Mouse (Mus musculus): ENCODE data around the gene Zswim4.

Zswim4 gene

DNA sequence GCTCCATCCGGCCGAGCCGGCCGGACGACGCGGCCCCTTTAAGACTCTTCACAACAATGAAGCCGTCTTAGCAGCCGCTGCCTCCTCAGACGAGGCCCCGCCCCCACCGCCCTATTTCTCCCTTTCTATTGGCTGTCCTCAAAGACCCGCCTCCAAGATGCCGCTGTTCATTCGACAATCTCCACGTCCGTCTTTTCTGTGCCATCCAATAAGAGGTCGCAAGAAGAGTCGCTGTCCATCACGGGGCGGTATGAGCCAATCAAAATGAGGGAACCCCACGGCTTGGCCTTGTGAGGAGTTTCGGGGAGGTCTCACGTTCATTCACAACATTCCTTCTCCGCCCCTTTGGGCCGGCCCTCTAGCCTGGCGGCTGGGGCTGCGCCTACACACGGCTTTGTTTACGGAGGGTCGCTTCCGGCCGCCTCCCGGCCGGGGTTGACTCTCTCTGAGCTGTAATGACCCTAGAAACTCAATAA is at the start of gene Zswim4:
Gene Zswim4, minus strand, starts transcription at position 58 of the 476 bp plus-strand sequence.
- peak; percentile 96 to 97 for DNase-seq

DNA sequence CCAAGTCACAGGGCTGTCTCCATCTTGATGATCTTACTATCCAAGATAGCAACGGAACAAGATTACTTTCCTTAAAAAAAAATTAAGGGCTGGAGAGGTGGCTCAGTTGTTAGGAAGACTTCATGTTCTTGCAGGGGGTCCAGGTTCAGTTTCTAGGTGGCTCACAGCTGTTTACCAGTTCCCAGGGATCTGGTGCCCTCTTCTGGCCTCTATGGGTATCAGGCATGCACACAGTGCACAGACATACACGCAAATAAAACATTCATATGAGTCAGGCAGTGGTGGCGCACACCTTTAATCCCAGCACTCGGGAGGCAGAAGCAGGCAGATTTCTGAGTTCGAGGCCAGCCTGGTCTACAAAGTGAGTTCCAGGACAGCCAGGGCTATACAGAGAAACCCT is 48.8 kb upstream of the Zswim4 start:
- peak; percentile 62 to 66 for DNase-seq

DNA sequence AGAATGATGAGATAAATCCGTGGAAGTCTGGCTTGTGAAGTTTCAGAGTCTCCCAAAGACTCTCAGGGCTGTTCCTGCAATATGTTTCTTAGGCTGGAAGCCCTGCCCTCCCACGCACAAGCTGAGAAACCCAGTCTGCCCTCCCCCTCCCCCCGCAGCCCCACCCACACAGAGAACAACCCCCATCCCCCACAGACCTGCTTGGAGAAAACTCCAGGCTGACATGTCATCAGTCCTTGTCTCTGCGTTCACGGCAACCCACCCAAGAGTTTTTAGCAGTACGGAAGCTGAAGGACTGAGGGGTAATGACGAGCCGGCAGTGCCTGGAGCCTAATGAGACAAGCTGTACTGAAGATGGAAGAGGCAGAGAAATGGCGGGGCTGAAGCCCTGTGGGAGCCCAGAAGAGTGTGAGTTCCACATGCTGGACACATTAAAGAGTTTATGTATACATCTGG is 47.8 kb upstream of the Zswim4 start:
- DNase-seq: no peak

DNA sequence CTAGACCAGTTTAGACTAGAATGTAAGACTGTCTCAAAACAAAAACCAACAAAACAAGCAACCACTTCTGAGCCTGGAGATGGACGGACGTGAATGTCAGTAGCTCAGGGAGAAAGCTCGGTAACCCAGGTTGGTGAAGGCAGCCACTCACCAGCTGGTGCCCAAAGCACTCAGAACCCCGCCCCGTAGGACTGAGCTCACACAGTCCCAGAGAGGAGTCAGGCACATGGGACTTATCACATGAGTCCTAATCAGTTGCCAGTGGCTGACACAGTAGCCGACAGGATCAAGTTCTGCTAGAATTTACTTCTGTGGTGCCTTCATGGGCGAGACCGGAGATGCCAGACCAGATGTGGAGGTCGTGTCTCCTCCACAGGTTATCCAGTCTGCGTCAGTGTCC is 43.9 kb upstream of the Zswim4 start:
- DNase-seq: no peak

DNA sequence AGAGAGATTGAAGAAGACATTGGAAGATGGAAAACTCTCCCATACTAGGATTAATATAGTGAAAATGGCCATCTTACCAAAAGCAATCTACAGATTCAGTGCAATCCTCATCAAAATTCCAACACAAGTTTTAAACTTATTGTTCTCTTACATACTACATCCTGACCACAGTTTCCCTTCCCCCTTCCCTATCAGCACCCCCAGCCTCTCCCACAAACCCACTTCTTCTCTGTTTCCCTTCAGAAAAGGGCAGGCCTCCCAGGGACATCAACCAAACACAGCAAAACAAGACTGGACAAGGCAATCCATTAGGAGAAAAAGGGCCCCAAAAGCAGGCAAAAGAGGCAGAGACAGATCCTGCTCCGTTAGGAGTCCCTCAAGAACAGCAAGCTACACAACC is 39.6 kb upstream of the Zswim4 start:
- no peak for DNase-seq

DNA sequence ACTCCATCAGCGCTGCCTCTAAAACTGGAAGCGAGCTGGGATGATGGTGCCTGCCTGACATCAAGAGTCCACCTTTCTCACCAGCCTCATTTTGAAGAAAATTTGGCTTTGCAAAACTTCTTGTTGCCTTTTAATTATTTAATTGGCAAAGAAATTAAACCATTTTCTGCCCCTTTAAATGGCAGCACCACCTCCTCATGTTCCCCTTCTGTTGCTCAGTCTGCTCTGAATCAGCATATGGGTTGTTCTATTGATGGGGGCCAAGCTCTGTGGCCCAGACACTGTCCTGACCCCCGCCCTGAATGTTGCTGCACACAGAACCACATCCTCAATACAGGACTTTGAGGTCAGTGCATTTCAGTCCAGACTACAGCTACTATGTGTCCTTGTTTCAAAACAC is 37.1 kb upstream of the Zswim4 start:
- no peak for DNase-seq

DNA sequence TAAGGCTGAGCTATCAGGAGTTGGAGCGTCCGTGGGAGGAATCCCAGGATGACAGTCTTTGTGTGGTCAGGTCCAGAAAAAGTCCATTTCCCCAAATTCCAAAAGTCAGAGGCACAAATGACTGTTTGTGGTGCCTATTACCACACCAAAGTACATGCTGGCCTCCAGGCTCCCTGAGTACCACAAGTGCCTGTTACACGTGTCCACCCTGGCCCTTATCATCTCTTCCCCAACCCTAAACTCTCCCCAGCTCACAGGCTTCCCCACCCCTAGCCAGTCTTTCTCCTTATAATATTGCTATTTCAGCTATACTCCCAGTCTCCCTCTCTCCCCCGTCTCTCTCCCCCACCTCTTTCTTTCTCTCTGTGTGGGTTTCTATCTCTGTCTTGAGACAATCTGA is 35.4 kb upstream of the Zswim4 start:
- DNase-seq: no peak

DNA sequence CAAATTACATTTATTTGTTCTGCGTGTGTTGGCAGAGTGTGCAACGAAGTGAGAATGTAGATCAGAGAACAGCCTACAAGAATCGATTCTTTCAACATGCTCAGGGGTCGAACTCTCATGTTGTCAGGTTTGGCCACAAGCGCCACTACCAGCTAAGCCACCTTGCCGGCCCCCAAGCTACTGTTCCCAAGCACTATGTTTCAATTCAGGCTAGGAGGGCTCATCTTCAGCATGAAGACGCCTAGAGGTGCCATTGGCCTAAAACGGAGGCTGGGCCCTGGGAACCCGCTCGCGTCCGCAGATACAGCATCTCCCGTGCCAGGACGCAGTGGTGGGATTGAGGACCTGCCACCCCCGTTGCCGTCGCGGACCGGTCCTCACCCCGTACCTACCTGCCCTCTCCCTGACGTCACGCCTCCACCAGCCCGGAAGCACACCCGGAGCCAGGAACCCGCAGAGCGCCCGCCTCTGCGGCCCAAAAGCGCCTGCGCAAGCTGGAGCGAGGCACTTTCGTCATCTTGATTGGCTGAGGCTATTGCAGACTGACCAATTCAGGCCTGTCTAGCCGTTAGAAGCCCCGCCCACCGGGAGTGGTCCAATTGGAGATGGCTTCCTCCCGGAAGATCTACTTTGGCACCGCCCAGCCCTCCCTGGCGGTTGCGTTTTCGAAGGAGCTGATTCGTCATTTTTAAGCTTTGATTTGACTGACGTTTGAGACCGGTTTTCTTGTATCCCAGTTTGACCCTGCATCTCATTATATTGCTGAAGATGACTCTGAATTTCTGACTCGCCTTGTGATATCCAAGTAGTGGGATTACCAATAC is 33.3 kb upstream of the Zswim4 start, which contains the start of gene Ccdc130:
Gene Ccdc130, minus strand, starts transcription at position 431 of the 824 bp plus-strand sequence.
- peak; percentile 99 to 100 for DNase-seq

DNA sequence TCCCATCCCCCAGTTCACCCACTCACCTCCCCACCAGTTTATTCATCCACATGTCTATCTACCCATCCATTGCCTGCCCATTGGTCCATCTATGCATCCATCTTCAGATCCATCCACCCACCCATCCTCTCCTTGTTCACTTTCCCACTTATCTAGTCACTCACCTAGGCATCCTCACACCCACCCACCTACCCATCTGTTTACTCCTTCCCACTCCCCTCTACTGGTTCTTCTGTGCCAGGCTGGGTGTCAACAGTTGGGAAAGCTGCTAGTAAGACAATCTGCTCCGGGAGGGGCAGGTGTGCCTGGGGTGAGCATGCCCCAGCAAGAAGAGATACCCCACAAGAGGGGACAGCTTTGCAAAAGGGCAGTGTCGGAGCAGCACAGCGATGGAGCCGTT is 24.2 kb upstream of the Zswim4 start:
- no peak for DNase-seq

DNA sequence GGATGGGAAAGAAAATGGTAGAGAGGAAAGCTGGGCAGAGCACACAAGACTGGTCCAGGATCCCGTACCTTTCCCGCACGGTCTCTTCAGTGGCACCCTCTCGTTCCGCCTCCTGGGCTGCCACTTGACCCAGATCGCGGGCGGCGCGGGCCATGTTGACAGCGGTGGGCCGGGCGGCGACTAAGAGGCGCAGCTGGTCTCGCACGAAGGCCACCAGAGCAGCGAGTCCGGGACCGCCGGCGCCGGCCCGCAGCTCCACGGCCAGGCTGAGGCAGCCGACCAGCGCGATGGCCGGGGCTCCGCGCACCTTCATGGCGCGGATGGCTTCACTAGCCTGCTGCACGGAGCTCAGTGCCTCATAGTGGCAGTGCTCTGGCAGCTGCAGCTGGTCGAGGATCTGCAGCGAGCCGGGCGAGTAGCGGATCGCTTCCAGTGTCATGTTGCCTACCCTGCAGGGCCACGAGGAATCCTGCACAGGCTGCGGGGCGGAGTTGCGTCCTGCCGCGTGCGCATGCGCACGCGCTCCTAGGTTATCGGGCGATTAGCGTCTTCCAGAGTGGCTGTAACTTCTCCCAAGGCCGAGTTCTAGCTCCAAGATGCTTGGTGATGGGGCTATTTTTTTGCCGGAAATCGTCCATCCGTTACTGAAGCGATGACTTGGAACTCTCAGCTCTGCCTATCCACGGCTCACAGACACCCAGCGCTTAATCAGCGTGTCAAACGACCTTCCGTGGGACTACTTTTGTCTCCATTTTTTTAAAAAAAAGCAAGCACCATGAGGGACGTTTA is 20.2 kb upstream of the Zswim4 start, which contains the start of gene Mri1:
Gene Mri1, minus strand, starts transcription at position 505 of the 789 bp plus-strand sequence.
- peak; percentile 77 to 79 for DNase-seq

DNA sequence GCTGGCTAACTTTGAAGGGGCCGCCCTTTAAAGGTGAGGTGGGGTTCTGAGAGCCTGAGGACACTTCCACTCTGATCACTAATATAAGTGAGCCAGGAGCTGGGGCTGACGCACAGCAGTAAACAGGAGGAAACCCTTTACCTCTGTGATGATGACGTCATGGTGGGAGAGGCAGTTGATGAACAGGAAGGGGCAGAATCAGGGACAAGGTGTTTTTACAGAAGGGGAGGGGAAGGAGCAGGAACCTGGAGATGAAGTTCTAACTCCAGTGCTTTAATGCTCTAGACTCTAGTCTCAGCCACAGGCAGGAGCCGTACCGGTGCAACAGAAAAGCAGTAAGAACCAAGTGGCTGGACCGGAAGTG is 19.6 kb upstream of the Zswim4 start:
- DNase-seq: peak in 1 of 2 experiments; percentile 42

DNA sequence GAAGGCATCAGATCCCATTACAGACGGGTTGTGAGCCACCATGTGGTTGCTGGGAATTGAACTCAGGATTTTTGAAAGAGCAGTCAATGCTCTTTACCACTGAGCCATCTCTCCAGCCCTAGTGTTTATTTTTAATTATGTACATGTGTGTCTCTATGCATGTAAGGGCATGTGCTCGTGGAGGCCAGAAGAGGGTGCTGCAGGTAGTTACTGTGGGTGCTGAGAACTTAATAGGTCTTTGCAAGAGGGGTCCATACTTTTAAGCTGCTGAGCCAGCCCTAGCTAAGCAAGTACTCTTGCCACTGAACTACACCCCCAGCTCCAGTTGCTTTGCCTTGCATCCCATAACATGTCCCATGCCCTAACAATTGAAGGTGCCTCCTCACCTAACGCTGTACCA is 19.0 kb upstream of the Zswim4 start:
- DNase-seq: no peak

DNA sequence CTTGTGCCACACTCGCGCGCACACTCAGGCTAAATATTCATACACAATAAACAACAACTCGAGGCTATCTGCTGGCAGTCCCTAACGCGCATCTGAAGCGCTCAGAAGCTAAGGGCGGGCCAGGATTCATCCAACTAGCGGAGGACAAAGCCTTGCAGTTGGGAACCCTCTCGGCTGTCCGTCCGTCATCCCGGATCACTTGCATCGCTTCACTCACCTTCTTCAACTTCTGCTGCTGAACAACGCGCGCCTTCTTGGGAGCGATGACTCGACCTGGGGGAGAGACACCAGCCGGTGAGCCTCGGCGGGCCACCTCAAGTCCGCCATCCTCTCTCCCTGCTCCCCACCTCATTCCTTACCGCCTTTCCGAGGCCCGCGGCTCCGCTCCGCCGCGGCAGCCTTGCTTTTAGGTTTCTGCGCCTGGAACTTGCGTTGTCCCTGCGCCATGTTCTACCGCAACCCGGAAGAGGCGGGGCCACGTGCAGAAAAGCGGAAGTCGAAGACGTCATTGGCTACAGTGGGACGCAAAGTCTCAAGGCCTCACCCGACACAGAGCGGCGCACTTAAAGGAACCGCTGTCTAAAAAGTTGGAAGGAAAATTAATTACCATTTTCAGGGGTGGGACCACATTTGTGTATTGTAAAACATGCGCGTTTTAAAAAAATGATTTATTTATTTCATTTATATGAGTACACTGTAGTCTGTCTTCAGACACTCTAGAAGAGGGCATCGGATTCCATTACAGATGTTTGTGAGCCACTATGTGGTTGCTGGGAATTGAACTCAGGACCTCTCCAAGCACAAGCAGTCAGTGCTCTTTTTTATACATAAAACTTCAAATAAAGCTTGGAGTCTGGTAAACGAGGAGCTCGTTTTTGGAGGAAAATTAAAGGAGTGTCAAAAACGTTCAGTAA is 12.7 kb upstream of the Zswim4 start, which contains the start of gene D8Ertd738e:
Gene D8Ertd738e, minus strand, starts transcription at position 463 of the 914 bp plus-strand sequence.
- DNase-seq: peak; percentile 94

DNA sequence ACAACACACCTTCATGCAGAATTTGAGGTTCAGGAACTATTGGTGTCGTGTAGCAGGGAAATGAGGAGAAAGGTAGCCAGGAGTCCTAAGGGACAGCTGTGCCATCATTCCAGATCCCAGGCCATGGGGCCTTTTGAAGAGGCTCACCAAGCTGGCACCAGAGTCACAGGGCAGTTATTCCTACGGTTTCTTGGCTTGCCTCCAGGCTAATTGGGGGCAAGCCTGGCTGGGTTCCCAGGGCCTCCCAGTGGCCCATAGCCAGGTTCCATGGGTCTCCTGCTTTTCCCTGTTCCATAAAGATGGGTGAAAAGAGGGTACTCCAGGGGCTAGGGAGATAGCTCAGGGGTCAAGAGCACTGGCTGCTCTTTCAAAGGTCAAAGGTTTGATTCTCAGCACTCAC is 5.0 kb upstream of the Zswim4 start:
- DNase-seq: no peak

DNA sequence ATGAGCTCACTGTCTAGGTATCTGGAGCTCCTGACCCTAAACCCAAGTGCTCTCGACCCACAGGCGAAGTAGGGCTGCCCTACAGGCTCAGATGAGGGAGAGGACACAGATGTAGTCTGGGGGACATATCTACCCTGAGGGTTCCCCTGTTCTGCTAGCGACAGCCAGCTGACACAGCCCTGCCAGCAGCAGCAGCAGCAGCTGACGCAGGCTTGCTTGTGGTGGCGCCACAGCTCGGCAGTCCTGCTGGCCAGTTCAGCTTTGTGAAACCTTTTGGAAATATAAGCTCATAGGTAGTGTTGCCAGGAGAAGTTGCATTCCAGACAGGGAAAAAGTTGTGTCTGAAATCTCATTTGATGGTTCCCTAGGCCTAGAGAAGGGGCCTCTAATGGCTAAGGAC is 4.3 kb upstream of the Zswim4 start:
- DNase-seq: no peak

DNA sequence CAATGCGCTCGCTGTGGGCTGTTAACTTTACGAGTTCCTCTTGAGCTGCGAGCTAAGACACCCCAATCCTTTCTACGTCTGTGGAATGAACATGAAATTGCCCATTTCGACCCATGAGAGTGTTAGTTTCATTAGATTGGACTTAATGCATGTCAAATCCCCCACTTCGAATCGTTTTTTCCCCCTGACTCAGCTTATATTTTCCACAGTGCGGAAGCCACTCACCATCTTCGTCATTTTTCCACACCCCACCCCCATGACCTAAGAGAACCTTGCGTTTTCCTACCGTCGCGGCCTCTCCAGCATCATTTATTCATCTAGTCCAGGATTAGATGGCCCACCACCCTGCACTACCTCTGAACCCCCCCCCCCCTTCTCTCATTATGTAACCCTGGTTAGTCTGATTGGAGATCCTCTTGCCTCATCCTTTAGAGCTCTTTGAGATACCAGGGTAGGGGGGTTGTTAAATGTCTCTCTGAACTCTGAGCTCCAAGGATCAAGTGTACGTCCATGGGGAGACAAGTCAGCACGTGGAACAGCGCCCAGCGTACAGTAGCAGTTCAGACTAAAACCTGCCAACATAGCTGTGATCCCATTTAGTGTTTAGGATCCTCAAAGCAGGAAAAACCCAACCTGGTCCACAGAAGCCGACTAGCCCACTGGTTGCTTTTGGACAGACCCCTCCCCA is 831 bp upstream of the Zswim4 start:
- DNase-seq: no peak

DNA sequence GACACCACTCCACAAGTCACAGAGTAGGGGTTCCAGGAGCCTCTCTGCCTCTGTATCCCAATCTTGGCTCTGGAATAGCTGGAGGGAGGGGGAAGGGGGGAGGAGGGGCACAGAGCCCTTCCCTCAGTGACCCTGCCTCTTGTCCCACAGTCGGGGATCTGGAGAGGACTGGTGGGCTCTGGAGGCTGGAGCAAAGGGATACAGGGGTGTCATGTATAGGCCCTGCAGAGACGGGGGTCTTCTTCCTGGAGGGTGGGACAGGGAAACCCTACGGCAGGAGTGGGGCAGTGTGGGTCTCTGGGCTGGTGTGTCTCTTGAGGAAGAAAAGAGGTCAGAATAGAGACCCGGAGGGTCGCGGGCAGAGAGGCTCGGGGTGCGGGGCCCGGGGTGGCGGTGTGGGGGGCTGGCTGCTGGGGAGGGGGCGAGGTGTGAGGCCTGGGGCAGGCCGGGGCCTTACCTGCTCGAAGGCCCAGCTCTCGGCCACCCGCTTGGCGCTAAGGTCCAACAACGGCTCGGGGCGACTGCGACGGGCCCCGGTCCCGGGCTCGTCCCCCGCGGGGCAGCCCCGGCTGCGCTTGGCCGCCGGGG is 351 bp downstream of the Zswim4 start:
- no peak for DNase-seq

DNA sequence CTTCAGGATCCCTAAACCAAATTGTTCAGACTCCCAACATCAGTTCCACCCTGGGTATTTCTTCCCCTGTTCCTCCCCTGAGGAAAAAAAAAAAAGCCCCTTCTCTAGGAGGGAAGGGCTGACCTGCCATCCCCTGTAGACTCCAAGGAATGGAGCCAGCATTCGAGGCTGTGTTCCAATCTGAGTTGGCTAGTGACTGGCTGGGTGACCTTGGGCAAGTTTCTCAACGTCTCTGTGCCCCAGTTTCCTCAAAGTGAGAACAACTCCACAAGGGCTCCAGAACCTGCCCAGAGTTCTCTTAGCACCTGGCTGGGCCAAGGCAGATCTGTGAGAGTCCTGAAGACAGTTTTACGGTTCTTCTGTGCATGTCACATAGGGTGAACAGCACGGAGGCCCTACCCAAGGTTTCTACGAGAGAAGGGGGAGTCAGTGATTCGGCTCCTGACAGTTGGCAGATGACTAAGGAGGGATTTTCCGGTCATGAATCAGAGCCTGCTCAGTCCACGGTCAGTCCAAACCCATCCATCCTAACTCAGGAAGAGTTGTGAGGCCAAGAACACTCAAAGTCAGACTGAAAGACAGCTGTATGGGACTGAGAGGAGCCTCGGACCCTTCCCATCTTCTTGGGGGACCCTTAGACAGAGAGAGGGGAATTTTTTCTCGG is 977 bp downstream of the Zswim4 start:
- DNase-seq: peak in 1 of 2 experiments; percentile 21

DNA sequence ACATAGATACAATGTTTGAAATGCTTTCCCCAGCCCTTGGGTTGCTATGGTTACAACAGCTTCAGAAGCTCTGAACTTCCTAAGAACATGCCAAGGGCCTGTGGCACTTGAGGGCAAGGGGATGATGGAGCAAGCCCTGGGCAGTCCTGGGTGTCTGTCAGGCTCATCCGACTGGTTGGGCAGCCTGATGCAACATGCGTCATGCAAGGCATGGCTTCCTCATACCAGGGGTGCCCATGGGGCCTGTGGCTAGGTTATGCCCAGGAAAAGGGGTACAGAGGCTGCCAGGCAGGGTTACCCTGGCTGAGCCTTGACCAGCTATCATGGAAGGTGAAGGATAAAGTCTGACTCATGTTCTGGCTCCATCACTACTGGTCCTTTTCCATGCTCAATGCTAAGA is 3.8 kb downstream of the Zswim4 start:
- DNase-seq: no peak

DNA sequence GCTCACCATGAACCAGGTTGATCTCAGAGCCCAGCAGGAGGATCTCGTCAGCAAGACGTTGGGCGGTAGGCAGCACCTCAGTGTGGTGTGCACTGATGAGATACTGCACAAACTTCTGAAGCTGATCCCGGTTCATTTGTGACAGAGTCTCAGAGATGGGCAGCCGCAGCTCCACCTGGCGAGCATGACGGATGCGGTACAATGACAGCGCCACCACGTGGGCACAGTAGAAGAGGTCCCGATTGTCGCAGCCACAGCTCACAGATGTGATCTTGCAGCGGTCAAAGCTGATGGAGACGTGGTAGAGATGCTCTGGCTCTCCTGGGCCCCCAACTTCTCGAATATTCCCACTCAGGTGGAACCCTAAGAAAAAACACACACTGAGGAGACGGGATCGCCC is 6.1 kb downstream of the Zswim4 start:
- peak in 1 of 2 experiments; percentile 35 for DNase-seq
